Mouse (Mus musculus) lung, embryonic 16.5 days (tissue): ENCODE results near the gene Treml4. TPM values are rescaled to one million over a fixed set of nuclear protein-coding genes. Genes with fewer than 3 reads are reported as not detected.
"Not testable (repeated sequence)": the region's sequence is repeated elsewhere in the genome, so short reads cannot be mapped to it uniquely, and the experiment has no call there.

ENCODE experiments used
- ATAC-seq: fragments of 200-750 bp; cut with Nextera tagmentation; 2 replicates; pipeline ENCODE4 v1.8.0; 2017; ENCODE audit warnings: low read depth, mild to moderate bottlenecking, moderate library complexity
- H3K27ac ChIP-seq: fragments of 300-500 bp; sonication (generic); 2 replicates; pipeline ENCODE4 v1.5.1; 2014; ENCODE audit warnings: mild to moderate bottlenecking, control low read depth, low read length
- H3K27me3 ChIP-seq: fragments of 300-500 bp; sonication (generic); 2 replicates; pipeline ENCODE4 v1.6.1; 2014; ENCODE audit warnings: low read depth, low read length, mixed read lengths; ENCODE audit not compliant: control insufficient read depth, insufficient read depth
- H3K36me3 ChIP-seq: fragments of 300-500 bp; sonication (generic); 2 replicates; pipeline ENCODE4 v1.6.1; 2014; ENCODE audit warnings: low read length; ENCODE audit not compliant: control insufficient read depth, insufficient read depth
- H3K4me1 ChIP-seq: fragments of 300-500 bp; sonication (generic); replicated peaks from 2 replicates; pipeline ENCODE4 v1.6.1; 2014; ENCODE audit warnings: low read length, mixed read lengths; ENCODE audit not compliant: control insufficient read depth, insufficient read depth
- H3K4me2 ChIP-seq: fragments of 300-500 bp; sonication (generic); 2 replicates; pipeline ENCODE4 v1.6.1; 2014; ENCODE audit warnings: low read depth, low read length, control low read depth
- H3K4me3 ChIP-seq: fragments of 300-500 bp; sonication (generic); 2 replicates; pipeline ENCODE4 v1.5.1; 2014; ENCODE audit warnings: mild to moderate bottlenecking, low read length, control low read depth
- H3K9ac ChIP-seq: fragments of 300-500 bp; sonication (generic); 2 replicates; pipeline ENCODE4 v1.6.1; 2014; ENCODE audit warnings: low read length, control low read depth
- H3K9me3 ChIP-seq: fragments of 300-500 bp; sonication (generic); 2 replicates; pipeline ENCODE4 v1.6.1; 2016; ENCODE audit warnings: low read length; ENCODE audit not compliant: control insufficient read depth
- WGBS: fragments of 180-500 bp; shearing (Covaris S2); extraction: QIAGEN DNeasy Blood & Tissue Kit; methylation state at CpG from one replicate; pipeline ENCODE4 v1.1.7; 2014; 5-methylcytosine and 5-hydroxymethylcytosine counted together
- polyA plus RNA-seq: library from polyadenylated mRNA; unstranded; fragments of >200 nt; fragmentation: Nextera tagmentation; extraction: Ambion mirVana; gene quantifications from 2 replicates; pipeline ENCODE4 v1.2.1, GENCODE M21; 2015

Gene Treml4
- polyA plus RNA-seq, 1 experiment from 2014 or later: 0.31 TPM

DNA sequence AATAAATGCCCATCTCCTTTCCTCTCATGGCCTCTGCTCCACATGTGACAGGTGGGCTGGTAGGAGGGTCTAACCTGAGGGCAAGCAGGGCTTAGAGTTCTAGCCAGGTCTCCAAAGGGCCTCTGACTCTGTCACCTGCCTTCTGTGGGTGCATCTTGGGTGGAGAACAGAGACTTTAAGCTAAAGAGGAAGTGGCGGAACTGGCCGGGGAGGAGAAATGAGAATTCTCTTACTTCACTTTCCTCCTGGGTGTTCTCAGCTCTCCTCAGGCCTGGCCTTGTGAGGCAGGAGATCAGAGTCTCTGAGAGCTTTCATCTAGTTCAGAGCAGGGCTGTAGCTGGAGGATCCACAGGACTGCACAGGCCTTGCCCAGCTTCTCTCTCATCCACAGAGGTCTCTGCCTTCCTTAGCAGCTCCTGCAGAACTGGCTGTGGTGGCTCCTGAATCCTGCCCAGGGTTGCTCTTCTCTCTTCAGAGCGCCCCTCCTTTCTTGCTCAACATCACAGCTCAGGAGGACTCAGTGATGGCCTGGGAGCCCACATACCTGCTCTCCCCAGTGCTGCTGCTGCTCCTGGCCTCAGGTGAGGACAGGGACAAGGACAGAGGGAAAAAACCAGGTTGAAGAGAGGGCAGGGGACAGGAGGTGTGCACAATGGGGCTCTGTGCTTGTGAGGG, 51.9 kb downstream of the Treml4 start, which contains the start of gene B430306N03Rik:
Gene B430306N03Rik (plus strand): TSS at position 237 of the 675 bp plus-strand sequence.
- ATAC-seq, H3K36me3 ChIP-seq: not testable (repeated sequence)
- WGBS: 82% methylated on average over 3 of the region's 3 CpGs

GRCm38 (mm10) chr17:48318686-48319085, 54.6 kb downstream of the Treml4 start:
- no peaks in the 10 kb centered on the region for H3K36me3 ChIP-seq
- no peak overlapping the region for H3K27ac ChIP-seq
- no peak overlapping the region for H3K4me3 ChIP-seq
- no peaks in the 10 kb centered on the region for H3K4me1 ChIP-seq
- H3K4me2 ChIP-seq: no peak overlapping the region
- ATAC-seq: no peak
- no peaks in the 10 kb centered on the region for H3K27me3 ChIP-seq
- H3K9ac ChIP-seq: no peak overlapping the region
- H3K9me3 ChIP-seq: no peaks in the 10 kb centered on the region
- WGBS: 93% methylated on average over 1 of the region's 1 CpGs

More for the DNA sequence above, 51.9 kb downstream of the Treml4 start, which contains the start of gene B430306N03Rik:
- H3K4me2 ChIP-seq, H3K27me3 ChIP-seq, H3K9ac ChIP-seq, H3K27ac ChIP-seq, H3K9me3 ChIP-seq, H3K4me3 ChIP-seq, H3K4me1 ChIP-seq: not testable (repeated sequence)

GRCm38 (mm10) chr17:48321279-48321678, 57.2 kb downstream of the Treml4 start:
- no peaks in the 10 kb centered on the region for H3K4me1 ChIP-seq
- no peaks in the 10 kb centered on the region for H3K27me3 ChIP-seq
- H3K4me2 ChIP-seq: no peak overlapping the region
- H3K4me3 ChIP-seq: no peak overlapping the region
- no peaks in the 10 kb centered on the region for H3K36me3 ChIP-seq
- 61% methylated on average over 2 of the region's 2 CpGs for WGBS
- H3K9ac ChIP-seq: no peak overlapping the region
- no peaks in the 10 kb centered on the region for H3K9me3 ChIP-seq
- H3K27ac ChIP-seq: no peak overlapping the region
- no peak for ATAC-seq

GRCm38 (mm10) chr17:48323236-48323635, 59.1 kb downstream of the Treml4 start:
- Histone ChIP-seq H3K9ac (no peak overlapping the region), H3K27ac (no peak overlapping the region), H3K4me1 (no peaks in the 10 kb centered on the region), H3K4me2 (no peak overlapping the region), H3K9me3 (no peaks in the 10 kb centered on the region), H3K4me3 (no peak overlapping the region), H3K27me3 (no peaks in the 10 kb centered on the region), H3K36me3 (no peaks in the 10 kb centered on the region)
- ATAC-seq: no peak
- WGBS: 68% methylated on average over 3 of the region's 3 CpGs

- H3K4me2 ChIP-seq: no peak overlapping the region
- no peaks in the 10 kb centered on the region for H3K9me3 ChIP-seq
- no peak overlapping the region for H3K4me3 ChIP-seq
- no peak for ATAC-seq
- 73% methylated on average over 5 of the region's 5 CpGs for WGBS
- no peak overlapping the region for H3K9ac ChIP-seq
- no peaks in the 10 kb centered on the region for H3K36me3 ChIP-seq
- H3K27me3 ChIP-seq: no peaks in the 10 kb centered on the region
- no peaks in the 10 kb centered on the region for H3K4me1 ChIP-seq
- no peak overlapping the region for H3K27ac ChIP-seq
These were observed 60.2 kb downstream of the Treml4 start for GRCm38 (mm10) chr17:48324258-48324657.

Other genes starting within 250 kb of the Treml4 start
- gene 1700122O11Rik, start 226.0 kb upstream of the Treml4 start, polyA plus RNA-seq: not detected in 2 replicates
- gene 1700067P10Rik, start 175.0 kb upstream of the Treml4 start, polyA plus RNA-seq: not detected in 2 replicates
- gene 9830107B12Rik, start 118.0 kb upstream of the Treml4 start, polyA plus RNA-seq: not detected in 2 replicates
- 0.36 TPM in 1 of 2 replicates, not detected in the other for gene A530064D06Rik, start 97.0 kb upstream of the Treml4 start, polyA plus RNA-seq
- 0.20 and 0.43 TPM in 2 replicates for gene Trem1, start 31.5 kb upstream of the Treml4 start, polyA plus RNA-seq
- gene Trem3, start 16.5 kb upstream of the Treml4 start, polyA plus RNA-seq: 0.29 and 0.51 TPM in 2 replicates
- 0.34 and 0.40 TPM in 2 replicates for gene Treml2, start 35.2 kb downstream of the Treml4 start, polyA plus RNA-seq
- 0.34 and 0.70 TPM in 2 replicates for gene B430306N03Rik, start 51.8 kb downstream of the Treml4 start, polyA plus RNA-seq
- gene Trem2, start 82.1 kb downstream of the Treml4 start, polyA plus RNA-seq: 4.5 and 5.6 TPM in 2 replicates
- 2.3 and 2.6 TPM in 2 replicates for gene Treml1, start 95.6 kb downstream of the Treml4 start, polyA plus RNA-seq
- gene Nfya, start 145.6 kb downstream of the Treml4 start, polyA plus RNA-seq: 18.1 and 19.7 TPM in 2 replicates
- gene Oard1, start 145.7 kb downstream of the Treml4 start, polyA plus RNA-seq: 67.8 and 68.4 TPM in 2 replicates
- gene Apobec2, start 168.6 kb downstream of the Treml4 start, polyA plus RNA-seq: 9.9 and 10.5 TPM in 2 replicates
- gene Tspo2, start 187.2 kb downstream of the Treml4 start, polyA plus RNA-seq: 2.6 and 3.2 TPM in 2 replicates
- 2.7 and 3.6 TPM in 2 replicates for gene Unc5cl, start 190.6 kb downstream of the Treml4 start, polyA plus RNA-seq